Mouse (Mus musculus) G1E (cell line): ENCODE results near the gene Hist1h2ak. TPM values are rescaled to one million over a fixed set of nuclear protein-coding genes. Genes with fewer than 3 reads are reported as not detected.
"Not testable (repeated sequence)": the region's sequence is repeated elsewhere in the genome, so short reads cannot be mapped to it uniquely, and the experiment has no call there.

Source experiments
- ATAC-seq: 2 replicates; pipeline ENCODE4 v1.8.0; 2016; ENCODE audit warnings: mild to moderate bottlenecking; ENCODE audit not compliant: insufficient number of reproducible peaks, poor library complexity, low FRiP score, severe bottlenecking; ENCODE audit errors: extremely low read depth
- DNase-seq: peaks from one replicate; pipeline ENCODE4 v3.0.0; 2012; ENCODE audit warnings: low spot score
- H3K27me3 ChIP-seq: 2 replicates; pipeline ENCODE4 v1.6.1; 2012; ENCODE audit warnings: mild to moderate bottlenecking, low read length, inconsistent platforms; ENCODE audit not compliant: insufficient read depth
- H3K36me3 ChIP-seq: replicated peaks from 2 replicates; pipeline ENCODE3; 2012; ENCODE audit warnings: mild to moderate bottlenecking, inconsistent platforms
- H3K4me1 ChIP-seq: 2 replicates; pipeline ENCODE4 v1.6.1; 2012; ENCODE audit warnings: low read depth, low read length, inconsistent platforms, mixed read lengths; ENCODE audit not compliant: insufficient read depth
- H3K4me3 ChIP-seq: 2 replicates; pipeline ENCODE4 v1.5.1; 2012; ENCODE audit warnings: low read depth, mild to moderate bottlenecking, inconsistent platforms, low read length, moderate library complexity, mixed read lengths
- H3K9me3 ChIP-seq: replicated peaks from 2 replicates; pipeline ENCODE4 v1.6.1; 2012; ENCODE audit warnings: inconsistent platforms
- CTCF ChIP-seq: IDR thresholded peaks from 2 replicates; pipeline ENCODE4 v1.5.1; 2012; ENCODE audit warnings: low read depth, low read length, inconsistent platforms, mixed read lengths
- GATA1 ChIP-seq: IDR thresholded peaks from 2 replicates; pipeline ENCODE4 v1.6.1; 2012; ENCODE audit warnings: borderline replicate concordance, low read length, inconsistent platforms, mixed read lengths
- GATA2 ChIP-seq: IDR thresholded peaks from 2 replicates; pipeline ENCODE4 v1.6.1; 2012; ENCODE audit warnings: low read depth, low read length, inconsistent platforms, borderline replicate concordance
- POLR2AphosphoS5 ChIP-seq: IDR thresholded peaks from 2 replicates; pipeline ENCODE4 v1.6.1; 2012; ENCODE audit warnings: low read depth, low read length, inconsistent platforms; ENCODE audit not compliant: insufficient replicate concordance
- TAL1 ChIP-seq: conservative IDR thresholded peaks from 2 replicates; pipeline ENCODE4 v1.6.1; 2012; ENCODE audit warnings: low read depth, low read length, inconsistent platforms, mixed read lengths
- polyA plus RNA-seq: library from polyadenylated mRNA; stranded (reverse); fragments of >175 nt; gene quantifications from 2 replicates; pipeline ENCODE4 v1.2.3, GENCODE M21; 2012
- total RNA-seq, 2 experiments: library from RNA; stranded (forward) in 1 of 2; stranded (reverse) in 1 of 2; fragments of 200-1000 nt in 1 of 2; fragments of >200 nt in 1 of 2; fragmentation: Nextera tagmentation in 1 of 2; gene quantifications; 2 replicates each; pipeline ENCODE4 v1.2.3; 2014 to 2017

Gene Hist1h2ak
- total and polyA plus RNA-seq, 3 experiments, result 71.1 to 1,742 (median 1,288) TPM

DNA sequence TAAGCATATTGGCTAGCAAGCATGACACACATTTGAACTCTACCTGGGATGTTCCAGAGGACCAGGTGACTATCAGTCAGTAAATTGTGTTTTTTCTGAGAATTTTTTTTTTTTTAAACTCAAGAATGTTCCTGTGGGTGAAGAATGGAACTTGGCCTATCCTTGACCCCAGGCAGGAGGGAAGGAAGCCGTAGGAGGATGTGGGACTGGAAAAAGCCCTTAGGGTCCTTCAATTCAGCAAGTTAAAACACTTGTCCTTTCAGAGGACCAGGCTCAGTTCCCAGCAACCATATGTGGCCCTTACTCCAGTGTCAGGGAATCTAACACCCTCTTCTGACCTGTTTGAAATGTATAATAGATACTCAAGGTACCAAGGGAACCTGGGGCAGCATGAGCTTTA is 24.1 kb downstream of the Hist1h2ak start:
- H3K27me3 ChIP-seq, result peaks cover 3% of the 10 kb centered on the region; the same call in 1 of the 2 replicates
- H3K36me3 ChIP-seq, result no peaks in the 10 kb centered on the region
- TF ChIP-seq POLR2AphosphoS5 (no peak), CTCF (no peak), TAL1 (no peak), GATA1 (no peak), GATA2 (no peak)
- no peak for DNase-seq
- peaks cover 4% of the 10 kb centered on the region; the same call in 1 of the 2 replicates for H3K9me3 ChIP-seq
- peaks cover 16% of the 10 kb centered on the region for H3K4me1 ChIP-seq
- no peak for ATAC-seq
- H3K4me3 ChIP-seq, result no peak overlapping the region

DNA sequence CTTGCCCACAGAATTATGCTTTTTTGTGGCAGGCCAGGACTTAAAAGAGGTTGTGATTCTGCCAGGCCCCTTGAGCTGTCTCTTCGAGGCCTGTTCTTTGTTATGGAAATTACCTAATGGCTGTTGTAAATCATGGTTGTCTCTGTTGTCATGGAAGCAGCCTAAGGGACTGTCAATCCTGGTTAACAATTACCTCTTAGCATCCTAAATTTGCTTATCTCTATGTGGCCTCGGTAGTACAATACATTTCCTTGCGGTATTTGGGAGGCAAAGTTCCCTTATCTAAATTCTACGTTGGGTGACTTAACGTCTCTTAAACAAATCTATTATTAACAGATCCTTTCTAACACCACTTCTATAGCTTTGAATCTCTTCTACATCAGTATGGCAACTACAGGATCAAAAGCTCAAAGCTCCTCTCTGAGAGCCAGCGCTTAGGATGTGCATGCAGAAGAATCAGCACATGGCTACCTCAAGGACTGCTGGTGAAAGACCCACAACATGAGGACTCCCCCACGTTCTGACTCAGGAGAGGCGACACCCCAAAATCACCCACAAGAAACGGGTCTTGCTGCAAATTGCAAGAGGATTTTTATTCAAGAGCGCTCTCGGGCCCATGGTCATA is 25.6 kb downstream of the Hist1h2ak start:
- Histone ChIP-seq H3K4me1 (peaks cover 4% of the 10 kb centered on the region; the same call in 1 of the 2 replicates), H3K4me3 (no peak overlapping the region), H3K36me3 (no peaks in the 10 kb centered on the region), H3K9me3 (peaks cover 4% of the 10 kb centered on the region; the same call in 1 of the 2 replicates), H3K27me3 (peaks cover 3% of the 10 kb centered on the region; the same call in 1 of the 2 replicates)
- ATAC-seq (no peak), DNase-seq (no peak)
- TF ChIP-seq CTCF, result no peak
- no peak for TF ChIP-seq GATA1
- TF ChIP-seq GATA2, result no peak
- no peak for TF ChIP-seq POLR2AphosphoS5
- no peak for TF ChIP-seq TAL1

DNA sequence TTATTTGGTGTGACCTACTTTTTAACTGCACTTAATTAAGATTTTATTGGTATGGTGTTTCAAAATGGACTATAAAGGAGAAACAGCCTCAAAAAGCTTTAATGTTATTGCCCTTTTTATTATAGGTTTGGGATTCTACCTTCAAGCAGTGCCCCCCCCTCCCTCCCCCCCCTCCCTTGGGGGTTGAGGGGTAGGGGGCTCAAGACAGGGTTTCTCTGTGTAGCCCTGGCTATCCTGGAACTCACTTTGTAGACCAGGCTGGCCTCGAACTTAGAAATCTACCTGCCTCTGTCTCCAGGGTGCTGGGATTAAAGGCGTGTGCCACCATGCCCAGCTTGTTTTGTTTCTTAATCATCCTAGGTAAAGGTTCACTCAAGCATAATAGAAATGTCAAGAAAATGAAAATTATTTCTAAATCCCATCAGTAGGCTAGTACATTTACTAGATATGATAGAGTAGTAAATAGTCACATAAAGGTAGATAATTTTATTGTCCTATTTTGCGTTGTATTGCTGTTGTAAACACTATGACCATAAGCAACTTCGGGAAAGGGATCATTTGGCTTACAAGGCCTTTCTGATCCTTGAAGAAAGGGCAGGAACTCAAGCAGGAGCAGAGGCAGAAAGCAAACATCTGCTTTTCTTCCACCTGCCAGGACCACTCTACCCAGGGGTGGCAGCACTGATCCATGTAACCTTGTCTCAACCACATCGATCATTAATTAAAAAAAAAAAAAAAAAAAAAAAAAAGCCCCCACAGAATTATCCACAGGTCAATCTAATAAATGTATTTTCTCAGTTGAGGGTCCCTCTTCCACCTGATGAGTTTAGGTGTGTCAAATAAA is 30.4 kb downstream of the Hist1h2ak start:
- Histone ChIP-seq H3K9me3 (peaks cover 4% of the 10 kb centered on the region; the same call in 1 of the 2 replicates), H3K4me3 (no peak overlapping the region), H3K36me3 (no peaks in the 10 kb centered on the region), H3K27me3 (no peaks in the 10 kb centered on the region), H3K4me1 (peaks cover 20% of the 10 kb centered on the region)
- no peak for DNase-seq
- ATAC-seq, result no peak
- TF ChIP-seq TAL1 (no peak), POLR2AphosphoS5 (peak; percentile 93; the same call in 1 of the 2 replicates)

DNA sequence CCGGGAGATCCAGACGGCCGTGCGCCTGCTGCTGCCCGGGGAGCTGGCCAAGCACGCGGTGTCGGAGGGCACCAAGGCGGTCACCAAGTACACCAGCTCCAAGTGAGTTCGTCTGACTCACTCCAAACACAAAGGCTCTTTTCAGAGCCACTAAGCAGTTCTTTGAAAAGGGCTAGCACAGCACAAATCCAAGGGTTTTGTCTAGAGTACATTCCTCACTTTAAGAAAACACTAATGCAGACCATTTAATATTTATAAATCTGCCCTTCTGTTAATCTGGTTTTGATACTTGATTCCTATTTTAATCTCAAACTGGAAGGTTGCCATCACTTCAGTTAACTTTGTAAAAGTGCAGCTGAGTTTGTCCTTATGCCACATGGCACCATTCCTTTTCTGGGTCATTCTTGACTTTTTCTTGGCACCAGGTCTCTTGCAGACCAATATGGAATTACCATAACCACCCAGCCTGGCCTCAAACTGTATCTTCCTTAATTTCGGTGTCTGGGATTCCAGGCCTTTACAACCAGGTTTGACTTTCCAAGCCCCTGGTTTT is 31.2 kb downstream of the Hist1h2ak start:
- ATAC-seq (no peak), DNase-seq (no peak)
- Histone ChIP-seq H3K4me1 (peaks cover 20% of the 10 kb centered on the region), H3K4me3 (peak overlapping the region; percentile 67; the same call in 1 of the 2 replicates), H3K27me3 (no peaks in the 10 kb centered on the region), H3K9me3 (peaks cover 4% of the 10 kb centered on the region; the same call in 1 of the 2 replicates), H3K36me3 (no peaks in the 10 kb centered on the region)
- TF ChIP-seq TAL1 (no peak), CTCF (no peak), POLR2AphosphoS5 (peak; percentile 81; the same call in 1 of the 2 replicates), GATA1 (no peak), GATA2 (no peak)

DNA sequence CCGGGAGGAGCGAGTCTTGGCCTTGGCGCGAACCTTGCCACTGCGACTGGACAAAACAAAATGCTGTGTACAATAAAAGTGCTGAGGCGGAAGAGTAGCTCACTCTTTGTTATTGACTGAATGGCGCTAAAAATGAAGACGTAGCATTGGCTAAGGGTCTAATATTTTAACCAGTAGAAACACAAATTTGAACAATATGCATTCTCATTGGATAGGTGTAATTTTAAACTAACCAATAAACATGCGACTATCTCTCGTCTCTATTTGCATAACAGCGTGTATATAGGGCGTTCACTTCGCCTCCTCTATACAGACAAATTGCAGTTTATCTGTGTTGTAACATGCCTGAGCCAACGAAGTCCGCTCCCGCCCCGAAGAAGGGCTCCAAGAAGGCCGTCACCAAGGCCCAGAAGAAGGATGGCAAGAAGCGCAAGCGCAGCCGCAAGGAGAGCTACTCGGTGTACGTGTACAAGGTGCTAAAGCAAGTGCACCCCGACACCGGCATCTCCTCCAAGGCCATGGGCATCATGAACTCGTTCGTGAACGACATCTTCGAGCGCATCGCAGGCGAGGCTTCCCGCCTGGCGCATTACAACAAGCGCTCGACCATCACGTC is 31.8 kb downstream of the Hist1h2ak start, which contains the start of gene Hist1h2bm:
Hist1h2bm (plus strand) TSS at position 288 of the 616 bp plus-strand sequence.
- peaks cover 23% of the 10 kb centered on the region for H3K4me1 ChIP-seq
- H3K4me3 ChIP-seq, result peak within 1 kb of the TSS; percentile 67; the same call in 1 of the 2 replicates
- ATAC-seq, result peak; percentile 82
- peak; percentile 98 for TF ChIP-seq POLR2AphosphoS5
- peak; percentile 78 for DNase-seq
- not testable (repeated sequence) for H3K36me3 ChIP-seq, H3K9me3 ChIP-seq, H3K27me3 ChIP-seq

DNA sequence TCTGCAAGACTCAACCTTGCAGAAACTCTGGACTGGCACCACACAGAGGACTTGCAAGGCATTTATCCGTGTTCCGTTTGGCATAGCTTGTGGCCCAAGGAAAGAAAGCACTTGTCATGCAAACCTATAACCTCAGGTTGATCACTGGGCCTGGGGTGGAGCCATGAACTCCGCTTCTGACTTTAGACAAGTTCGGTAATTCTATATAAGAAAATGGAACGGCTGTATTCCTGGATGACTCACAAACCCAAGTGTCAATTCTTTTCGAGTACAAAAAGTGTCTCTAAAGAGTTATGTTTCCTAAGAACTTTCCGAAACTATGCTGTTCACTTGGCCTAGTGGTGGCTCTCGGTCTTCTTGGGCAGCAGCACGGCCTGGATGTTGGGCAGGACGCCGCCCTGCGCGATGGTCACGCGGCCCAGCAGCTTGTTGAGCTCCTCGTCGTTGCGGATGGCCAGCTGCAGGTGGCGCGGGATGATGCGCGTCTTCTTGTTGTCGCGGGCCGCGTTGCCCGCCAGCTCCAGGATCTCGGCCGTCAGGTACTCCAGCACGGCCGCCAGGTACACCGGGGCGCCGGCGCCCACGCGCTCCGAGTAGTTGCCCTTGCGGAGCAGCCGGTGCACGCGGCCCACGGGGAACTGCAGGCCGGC is 32.4 kb downstream of the Hist1h2ak start:
- H3K9me3 ChIP-seq, DNase-seq, ATAC-seq, H3K27me3 ChIP-seq, H3K36me3 ChIP-seq: not testable (repeated sequence)
- H3K4me1 ChIP-seq, result peaks cover 26% of the 10 kb centered on the region
- peak overlapping the region; percentile 67; the same call in 1 of the 2 replicates for H3K4me3 ChIP-seq
